Mouse (Mus musculus) stomach, postnatal 0 days (tissue): ENCODE measurements around the gene Ppef2.

Experiments used
- CTCF ChIP-seq: IDR thresholded peaks from 2 replicates; pipeline ENCODE4 v1.5.1; 2016; ENCODE audit warnings: antibody characterized with exemption, low read depth, mild to moderate bottlenecking, moderate library complexity
- EP300 ChIP-seq: optimal IDR thresholded peaks from 2 replicates; pipeline ENCODE3; 2016; ENCODE audit warnings: antibody characterized with exemption

- TF ChIP-seq EP300: no peak
- TF ChIP-seq CTCF: no peak
Observed at GRCm38 (mm10) chr5:92304291-92304690, 48.2 kb upstream of the Ppef2 start.
